Mouse (Mus musculus): ENCODE measurements around the gene Ttc28. TPM values are rescaled to one million over a fixed set of nuclear protein-coding genes. Genes with fewer than 3 reads are reported as not detected.
A peak's percentile ranks its signal among the peaks of the same experiment; 100 is the strongest.

The Ttc28 gene
- total RNA-seq, 2 experiments from 2014 or later = 13.5 to 15.3 TPM

GRCm38 (mm10) chr5:111150581-111150980 lies 271.0 kb downstream of the Ttc28 start:
- intact Hi-C loops (cut with DNase I) = no loop called here
- no peak for DNase-seq

GRCm38 (mm10) chr5:111151882-111152759 lies 272.5 kb downstream of the Ttc28 start:
- intact Hi-C loops (cut with DNase I) = no loop called here
- DNase-seq = no peak

GRCm38 (mm10) chr5:111154586-111154985 lies 275.0 kb downstream of the Ttc28 start:
- peak; percentile 45 for DNase-seq
- intact Hi-C loops (cut with DNase I) = no loop called here

GRCm38 (mm10) chr5:111155271-111155670 lies 275.7 kb downstream of the Ttc28 start:
- intact Hi-C loops (cut with DNase I) = no loop called here
- no peak for DNase-seq

GRCm38 (mm10) chr5:111155928-111156327 lies 276.3 kb downstream of the Ttc28 start:
- no peak for DNase-seq
- intact Hi-C loops (cut with DNase I) = no loop called here

- intact Hi-C loops (cut with DNase I) = no loop called here
- no peak for DNase-seq
Measured at GRCm38 (mm10) chr5:111158266-111158665, 278.7 kb downstream of the Ttc28 start.

- intact Hi-C loops (cut with DNase I) = no loop called here
Measured at GRCm38 (mm10) chr5:111159628-111160321, 280.2 kb downstream of the Ttc28 start.

GRCm38 (mm10) chr5:111161146-111161930 lies 281.7 kb downstream of the Ttc28 start:
- intact Hi-C loops (cut with DNase I) = no loop called here
- DNase-seq = no peak

More at GRCm38 (mm10) chr5:111159628-111160321, 280.2 kb downstream of the Ttc28 start:
- DNase-seq = no peak

- intact Hi-C loops (cut with DNase I) = no loop called here
- DNase-seq = no peak
Measured at GRCm38 (mm10) chr5:111162857-111163256, 283.3 kb downstream of the Ttc28 start.

GRCm38 (mm10) chr5:111163377-111163776 lies 283.8 kb downstream of the Ttc28 start:
- intact Hi-C loops (cut with DNase I) = no loop called here
- no peak for DNase-seq

- intact Hi-C loops (cut with DNase I) = no loop called here
Measured at GRCm38 (mm10) chr5:111164348-111164920, 284.8 kb downstream of the Ttc28 start.

GRCm38 (mm10) chr5:111170383-111170782 lies 290.8 kb downstream of the Ttc28 start:
- no peak for DNase-seq
- intact Hi-C loops (cut with DNase I) = loop anchor here (10.0 kb wide), 1 partner anchor 56 kb away; no protein-coding TSS in a partner anchor

More at GRCm38 (mm10) chr5:111164348-111164920, 284.8 kb downstream of the Ttc28 start:
- no peak for DNase-seq

GRCm38 (mm10) chr5:111175410-111175809 lies 295.8 kb downstream of the Ttc28 start:
- DNase-seq = no peak
- intact Hi-C loops (cut with DNase I) = loop anchor here (10.0 kb wide), 1 partner anchor 61 kb away; no protein-coding TSS in a partner anchor

- DNase-seq = no peak
- intact Hi-C loops (cut with DNase I) = loop anchor here (10.0 kb wide), 1 partner anchor 61 kb away; no protein-coding TSS in a partner anchor
Measured at GRCm38 (mm10) chr5:111175842-111176241, 296.2 kb downstream of the Ttc28 start.

- no peak for DNase-seq
- intact Hi-C loops (cut with DNase I) = loop anchor here (10.0 kb wide), 1 partner anchor 62 kb away; no protein-coding TSS in a partner anchor
Measured at GRCm38 (mm10) chr5:111176441-111176840, 296.8 kb downstream of the Ttc28 start.

GRCm38 (mm10) chr5:111178324-111179076 lies 298.9 kb downstream of the Ttc28 start:
- DNase-seq = peak; percentile 64 to 66
- intact Hi-C loops (cut with DNase I) = loop anchor here (10.0 kb wide), 1 partner anchor 64 kb away; no protein-coding TSS in a partner anchor

- DNase-seq = no peak
- intact Hi-C loops (cut with DNase I) = loop anchor here (10.0 kb wide), 1 partner anchor 65 kb away; no protein-coding TSS in a partner anchor
Measured at GRCm38 (mm10) chr5:111179651-111180050, 300.0 kb downstream of the Ttc28 start.

GRCm38 (mm10) chr5:111180091-111181053 lies 300.8 kb downstream of the Ttc28 start:
- no peak for DNase-seq
- intact Hi-C loops (cut with DNase I) = no loop called here

Data from heart, postnatal 36 days (tissue).